Mouse (Mus musculus): ENCODE data around the gene Nelfcd. TPM values are rescaled to one million over a fixed set of nuclear protein-coding genes. Genes with fewer than 3 reads are reported as not detected.

Gene Nelfcd
- polyA plus RNA-seq, 1 experiment from 2014 or later = 94.3 TPM

GRCm38 (mm10) chr2:174450353-174450752 lies 34.7 kb downstream of the Nelfcd start, which contains the start of gene Tubb1:
Gene Tubb1, plus strand, starts transcription at chr2:174450695.
- WGBS = 65% methylated on average over 4 of the region's 4 CpGs
- no peak within 1 kb of the TSS for H3K4me3 ChIP-seq

GRCm38 (mm10) chr2:174453681-174454080 lies 38.1 kb downstream of the Nelfcd start:
- no peak overlapping the region for H3K27ac ChIP-seq
- H3K4me3 ChIP-seq = no peak overlapping the region
- H3K9ac ChIP-seq = no peak overlapping the region
- no peak for ATAC-seq (ENCODE audit: insufficient number of reproducible peaks, low FRiP score, low TSS enrichment, low read depth)
- H3K27me3 ChIP-seq = no peaks in the 10 kb centered on the region
- no peaks in the 10 kb centered on the region for H3K9me3 ChIP-seq
- H3K4me2 ChIP-seq = no peak overlapping the region
- 76% methylated on average over 7 of the region's 7 CpGs for WGBS
- H3K4me1 ChIP-seq = no peaks in the 10 kb centered on the region
- H3K36me3 ChIP-seq = no peaks in the 10 kb centered on the region

More at GRCm38 (mm10) chr2:174450353-174450752, 34.7 kb downstream of the Nelfcd start, which contains the start of gene Tubb1:
- no peaks in the 10 kb centered on the region for H3K36me3 ChIP-seq
- no peak for ATAC-seq (ENCODE audit: insufficient number of reproducible peaks, low FRiP score, low TSS enrichment, low read depth)
- no peaks in the 10 kb centered on the region for H3K27me3 ChIP-seq
- H3K9ac ChIP-seq = no peak within 1 kb of the TSS
- H3K4me1 ChIP-seq = no peaks in the 10 kb centered on the region
- no peaks in the 10 kb centered on the region for H3K9me3 ChIP-seq
- H3K27ac ChIP-seq = no peak within 1 kb of the TSS
- H3K4me2 ChIP-seq = no peak within 1 kb of the TSS

GRCm38 (mm10) chr2:174459365-174459764 lies 43.8 kb downstream of the Nelfcd start:
- no peak overlapping the region for H3K4me2 ChIP-seq
- peaks cover 26% of the 10 kb centered on the region for H3K36me3 ChIP-seq
- no peak overlapping the region for H3K9ac ChIP-seq
- no peak for ATAC-seq (ENCODE audit: insufficient number of reproducible peaks, low FRiP score, low TSS enrichment, low read depth)
- H3K4me3 ChIP-seq = no peak overlapping the region
- WGBS = 72% methylated on average over 2 of the region's 2 CpGs
- no peaks in the 10 kb centered on the region for H3K9me3 ChIP-seq
- no peak overlapping the region for H3K27ac ChIP-seq
- H3K27me3 ChIP-seq = no peaks in the 10 kb centered on the region
- peaks cover 13% of the 10 kb centered on the region for H3K4me1 ChIP-seq

GRCm38 (mm10) chr2:174463370-174463769 lies 47.8 kb downstream of the Nelfcd start:
- Histone ChIP-seq H3K9me3 (no peaks in the 10 kb centered on the region), H3K27ac (peak overlapping the region; percentile 73), H3K36me3 (peaks cover 52% of the 10 kb centered on the region), H3K27me3 (no peaks in the 10 kb centered on the region), H3K4me3 (peak overlapping the region; percentile 66), H3K9ac (peak overlapping the region; percentile 68), H3K4me2 (peak overlapping the region; percentile 87), H3K4me1 (peaks cover 13% of the 10 kb centered on the region)
- ATAC-seq (ENCODE audit: insufficient number of reproducible peaks, low FRiP score, low TSS enrichment, low read depth) = no peak; the same call in 1 of the 2 replicates
- WGBS = 38% methylated on average over 10 of the region's 10 CpGs

GRCm38 (mm10) chr2:174463789-174464523 lies 48.4 kb downstream of the Nelfcd start, which contains the start of gene Atp5e:
Gene Atp5e, minus strand, starts transcription at chr2:174464105.
- H3K36me3 ChIP-seq = peaks cover 57% of the 10 kb centered on the region

GRCm38 (mm10) chr2:174470333-174470732 lies 54.7 kb downstream of the Nelfcd start:
- no peak overlapping the region for H3K27ac ChIP-seq
- no peak overlapping the region for H3K4me2 ChIP-seq
- no peaks in the 10 kb centered on the region for H3K27me3 ChIP-seq
- ATAC-seq (ENCODE audit: insufficient number of reproducible peaks, low FRiP score, low TSS enrichment, low read depth) = no peak
- H3K4me3 ChIP-seq = no peak overlapping the region
- H3K36me3 ChIP-seq = peaks cover 41% of the 10 kb centered on the region
- H3K9me3 ChIP-seq = no peaks in the 10 kb centered on the region
- no peak overlapping the region for H3K9ac ChIP-seq
- WGBS = 91% methylated on average over 4 of the region's 4 CpGs
- H3K4me1 ChIP-seq = peaks cover 23% of the 10 kb centered on the region; the same call in 1 of the 2 replicates

More at GRCm38 (mm10) chr2:174463789-174464523, 48.4 kb downstream of the Nelfcd start, which contains the start of gene Atp5e:
- ATAC-seq (ENCODE audit: insufficient number of reproducible peaks, low FRiP score, low TSS enrichment, low read depth) = peak; percentile 97
- 2% methylated on average over 48 of the region's 48 CpGs for WGBS
- Histone ChIP-seq H3K4me1 (peaks cover 13% of the 10 kb centered on the region), H3K4me2 (peak within 1 kb of the TSS; percentile 87), H3K27ac (peak within 1 kb of the TSS; percentile 73), H3K4me3 (peak within 1 kb of the TSS; percentile 66), H3K27me3 (no peaks in the 10 kb centered on the region), H3K9me3 (no peaks in the 10 kb centered on the region), H3K9ac (peak within 1 kb of the TSS; percentile 68)

GRCm38 (mm10) chr2:174470786-174471405 lies 55.3 kb downstream of the Nelfcd start:
- no peak overlapping the region for H3K9ac ChIP-seq
- H3K4me1 ChIP-seq = peaks cover 23% of the 10 kb centered on the region; the same call in 1 of the 2 replicates
- H3K9me3 ChIP-seq = no peaks in the 10 kb centered on the region
- H3K4me3 ChIP-seq = no peak overlapping the region
- no peak overlapping the region for H3K4me2 ChIP-seq
- WGBS = 91% methylated on average over 7 of the region's 7 CpGs
- no peak overlapping the region for H3K27ac ChIP-seq
- H3K27me3 ChIP-seq = no peaks in the 10 kb centered on the region
- no peak for ATAC-seq (ENCODE audit: insufficient number of reproducible peaks, low FRiP score, low TSS enrichment, low read depth)
- peaks cover 35% of the 10 kb centered on the region for H3K36me3 ChIP-seq

- Histone ChIP-seq H3K4me2 (peak overlapping the region; percentile 73), H3K4me3 (peak overlapping the region; percentile 76), H3K9ac (peak overlapping the region; percentile 86), H3K36me3 (peaks cover 25% of the 10 kb centered on the region), H3K4me1 (peaks cover 23% of the 10 kb centered on the region; the same call in 1 of the 2 replicates), H3K9me3 (no peaks in the 10 kb centered on the region), H3K27me3 (no peaks in the 10 kb centered on the region), H3K27ac (peak overlapping the region; percentile 77)
- ATAC-seq (ENCODE audit: insufficient number of reproducible peaks, low FRiP score, low TSS enrichment, low read depth) = peak; percentile 40
- WGBS = 8% methylated on average over 30 of the region's 30 CpGs
Observed at GRCm38 (mm10) chr2:174472407-174472806, 56.8 kb downstream of the Nelfcd start.

- Histone ChIP-seq H3K9ac (peak within 1 kb of the TSS; percentile 86), H3K9me3 (no peaks in the 10 kb centered on the region), H3K36me3 (peaks cover 21% of the 10 kb centered on the region), H3K4me1 (peaks cover 23% of the 10 kb centered on the region; the same call in 1 of the 2 replicates), H3K4me2 (peak within 1 kb of the TSS; percentile 73), H3K27me3 (no peaks in the 10 kb centered on the region), H3K27ac (peak within 1 kb of the TSS; percentile 81), H3K4me3 (peak within 1 kb of the TSS; percentile 76)
- 1% methylated on average over 53 of the region's 53 CpGs for WGBS
- peak; percentile 97 for ATAC-seq (ENCODE audit: insufficient number of reproducible peaks, low FRiP score, low TSS enrichment, low read depth)
Observed at GRCm38 (mm10) chr2:174472818-174473549, 57.4 kb downstream of the Nelfcd start, which contains the start of gene Prelid3b. Gene Prelid3b, minus strand, starts transcription at chr2:174473081.

- WGBS = 62% methylated on average over 5 of the region's 5 CpGs
- peak overlapping the region; percentile 73 for H3K4me2 ChIP-seq
- H3K36me3 ChIP-seq = peaks cover 16% of the 10 kb centered on the region
- H3K27me3 ChIP-seq = no peaks in the 10 kb centered on the region
- H3K9ac ChIP-seq = no peak overlapping the region
- H3K27ac ChIP-seq = peak overlapping the region; percentile 81; the same call in 1 of the 2 replicates
- H3K9me3 ChIP-seq = no peaks in the 10 kb centered on the region
- no peak for ATAC-seq (ENCODE audit: insufficient number of reproducible peaks, low FRiP score, low TSS enrichment, low read depth)
- peak overlapping the region; percentile 76 for H3K4me3 ChIP-seq
- peaks cover 23% of the 10 kb centered on the region; the same call in 1 of the 2 replicates for H3K4me1 ChIP-seq
Observed at GRCm38 (mm10) chr2:174473550-174473927, 57.9 kb downstream of the Nelfcd start.

All from limb, embryonic 15.5 days (tissue).